Mouse (Mus musculus) erythroblast, adult 5-6 weeks (primary cell): ENCODE results near the gene Reep6. TPM values are rescaled to one million over a fixed set of nuclear protein-coding genes. Genes with fewer than 3 reads are reported as not detected.

Source experiments
- ATAC-seq: replicated peaks from 2 replicates; pipeline ENCODE4 v1.8.0; 2016; ENCODE audit warnings: moderate number of reproducible peaks, mild to moderate bottlenecking, moderate TSS enrichment, inconsistent platforms; ENCODE audit not compliant: poor library complexity, low FRiP score, severe bottlenecking
- total RNA-seq, 2 experiments: library from RNA; stranded (forward) in 1 of 2; stranded (reverse) in 1 of 2; fragments of 150-400 nt in 1 of 2; fragments of 200-764, 138-1000 nt in 1 of 2; gene quantifications; 2 replicates each; pipeline versions ENCODE4 v1.2.3 to v1.2.4; 2015 to 2017; ENCODE audit warnings: low replicate concordance in 2 of 2

The Reep6 gene
- total RNA-seq, 2 experiments from 2014 or later: 2.0 to 6.0 TPM

GRCm38 (mm10) chr10:80299824-80300223, 29.9 kb upstream of the Reep6 start:
- ATAC-seq: no peak

- ATAC-seq: no peak
Measured at GRCm38 (mm10) chr10:80300672-80301181, 29.0 kb upstream of the Reep6 start.

GRCm38 (mm10) chr10:80301256-80302081, 28.3 kb upstream of the Reep6 start:
- ATAC-seq: no peak

- ATAC-seq: 0 out of 2 replicates have a peak, but pooled peaks have one; percentile 1
Measured at GRCm38 (mm10) chr10:80302082-80302355, 27.7 kb upstream of the Reep6 start.

- 0 out of 2 replicates have a peak, but pooled peaks have one; percentile 18 for ATAC-seq
Measured at GRCm38 (mm10) chr10:80302471-80302881, 27.3 kb upstream of the Reep6 start.

- ATAC-seq: peak; percentile 2; the same call in 1 of the 2 replicates
Measured at GRCm38 (mm10) chr10:80304458-80304857, 25.3 kb upstream of the Reep6 start.

GRCm38 (mm10) chr10:80304862-80305261, 24.9 kb upstream of the Reep6 start:
- peak; percentile 63 for ATAC-seq

GRCm38 (mm10) chr10:80311560-80311959, 18.2 kb upstream of the Reep6 start:
- no peak for ATAC-seq

GRCm38 (mm10) chr10:80312586-80313504, 16.9 kb upstream of the Reep6 start:
- no peak for ATAC-seq

GRCm38 (mm10) chr10:80313627-80314201, 16.0 kb upstream of the Reep6 start:
- no peak for ATAC-seq

- ATAC-seq: no peak
Measured at GRCm38 (mm10) chr10:80314494-80315001, 15.2 kb upstream of the Reep6 start.

GRCm38 (mm10) chr10:80315315-80315714, 14.4 kb upstream of the Reep6 start:
- no peak for ATAC-seq

GRCm38 (mm10) chr10:80316359-80316781, 13.4 kb upstream of the Reep6 start:
- ATAC-seq: no peak

- ATAC-seq: no peak
Measured at GRCm38 (mm10) chr10:80317011-80317410, 12.7 kb upstream of the Reep6 start.

- ATAC-seq: peak; percentile 75
Measured at GRCm38 (mm10) chr10:80320340-80320760, 9.4 kb upstream of the Reep6 start, which contains the start of gene 2310011J03Rik. TSS of gene 2310011J03Rik (minus strand) at chr10:80320537.

GRCm38 (mm10) chr10:80321014-80321669, 8.6 kb upstream of the Reep6 start:
- ATAC-seq: no peak

GRCm38 (mm10) chr10:80321670-80322581, 7.8 kb upstream of the Reep6 start:
- no peak for ATAC-seq

GRCm38 (mm10) chr10:80322811-80323211, 6.9 kb upstream of the Reep6 start:
- no peak for ATAC-seq
